Mouse (Mus musculus): Measurements from ENCODE around the gene Spout1.
"Not testable (repeated sequence)": the region's sequence is repeated elsewhere in the genome, so short reads cannot be mapped to it uniquely, and the experiment has no call there.

DNA sequence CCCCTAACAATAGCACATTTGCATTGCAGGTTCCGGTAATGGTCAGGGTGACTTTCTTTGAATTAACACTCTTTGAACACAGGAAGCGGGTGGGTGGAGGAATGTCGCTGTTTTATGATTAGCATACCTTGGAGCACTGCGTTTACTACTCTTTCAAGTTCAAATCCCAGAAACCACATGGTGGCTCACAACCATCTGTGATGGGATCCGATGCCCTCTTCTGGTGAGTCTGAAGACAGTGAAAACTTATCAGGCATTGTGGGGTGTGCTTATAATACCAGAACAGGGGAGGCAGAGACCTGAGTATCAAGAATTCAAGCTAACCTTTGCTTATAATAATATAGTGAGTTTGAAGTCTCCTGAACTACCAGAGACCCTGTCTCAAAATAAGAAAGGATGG is 47.0 kb downstream of the Spout1 start:
- TF ChIP-seq POLR2A (IDR thresholded peaks at IDR 0.05; ENCODE audit: borderline replicate concordance, low read depth, low read length); CTCF (IDR thresholded peaks at IDR 0.05; ENCODE audit: low read depth, low read length): not testable (repeated sequence)
